Mouse (Mus musculus) cerebellum, adult 2 months (tissue): ENCODE results near the gene Akap8. TPM values are rescaled to one million over a fixed set of nuclear protein-coding genes. Genes with fewer than 3 reads are reported as not detected.

Experiments used
- DNase-seq, 2 experiments: peaks; one replicate each; pipeline ENCODE4 v3.0.0; 2021
- H3K27ac ChIP-seq: fragments of 200-500 bp; 2 replicates; pipeline ENCODE4 v1.5.1; 2012; ENCODE audit warnings: low read length, control low read depth, inconsistent platforms; ENCODE audit not compliant: insufficient read depth
- H3K27me3 ChIP-seq: fragments of 200-500 bp; 2 replicates; pipeline ENCODE4 v1.6.1; 2012; ENCODE audit warnings: inconsistent platforms, mild to moderate bottlenecking, low read length, moderate library complexity; ENCODE audit not compliant: control insufficient read depth, insufficient read depth
- H3K4me1 ChIP-seq: fragments of 200-500 bp; 2 replicates; pipeline ENCODE4 v1.6.1; 2011; ENCODE audit warnings: low read length; ENCODE audit not compliant: control insufficient read depth, insufficient read depth
- H3K4me3 ChIP-seq: fragments of 200-500 bp; replicated peaks from 2 replicates; pipeline ENCODE3; 2011; ENCODE audit warnings: mild to moderate bottlenecking, low read depth, low read length, control low read depth; ENCODE audit not compliant: insufficient read depth
- CTCF ChIP-seq: fragments of 200-500 bp; IDR thresholded peaks from 2 replicates; pipeline ENCODE4 v1.5.1; 2011; ENCODE audit warnings: low read depth, mild to moderate bottlenecking, control low read depth, low read length, moderate library complexity, borderline replicate concordance; ENCODE audit not compliant: insufficient read depth
- POLR2A ChIP-seq: fragments of 200-500 bp; IDR thresholded peaks from 2 replicates; pipeline ENCODE4 v1.6.1; 2011; ENCODE audit warnings: low read length, control low read depth, borderline replicate concordance; ENCODE audit not compliant: insufficient read depth
- WGBS: fragments of 180-500 bp; shearing (Covaris S2); methylation state at CpG from one replicate; pipeline ENCODE4 v1.1.7; 2018; 5-methylcytosine and 5-hydroxymethylcytosine counted together
- polyA plus RNA-seq: library from polyadenylated mRNA; depleted of rRNA; stranded (reverse); fragments of >200 nt; gene quantifications from 2 replicates; pipeline ENCODE4 v1.2.3, GENCODE M21; 2012

Akap8 gene
- polyA plus RNA-seq, 1 experiment: 117 TPM

DNA sequence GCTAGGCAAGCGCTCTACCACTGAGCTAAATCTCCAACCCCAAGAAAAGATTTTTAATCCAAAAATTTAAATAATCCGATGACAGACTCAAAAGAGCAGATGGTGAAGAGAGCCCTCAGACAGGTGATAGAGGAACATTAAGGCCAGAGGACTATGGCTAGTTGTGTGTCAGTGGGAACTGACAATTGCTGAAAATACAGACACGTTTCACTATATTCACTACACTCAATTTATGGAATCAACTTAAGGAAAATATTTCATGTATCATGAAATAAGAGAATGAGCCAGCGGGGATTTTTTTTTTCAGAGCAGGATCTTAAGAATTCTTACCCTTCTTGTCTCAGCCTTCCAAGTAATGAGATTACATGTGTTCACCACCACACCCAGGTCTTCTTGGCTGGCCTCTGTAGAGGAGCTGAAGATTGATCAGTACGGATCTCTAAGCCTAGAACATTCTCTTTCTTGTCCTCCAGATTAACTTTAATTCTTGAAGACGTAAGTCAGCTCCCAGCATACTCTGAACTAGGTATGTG is 35.8 kb downstream of the Akap8 start:
- Histone ChIP-seq H3K27me3 (no peaks in the 10 kb centered on the region), H3K27ac (peak overlapping the region; percentile 99), H3K4me3 (peak overlapping the region; percentile 91), H3K4me1 (peaks cover 2% of the 10 kb centered on the region; the same call in 1 of the 2 replicates)
- no peak for DNase-seq
- 34% methylated on average over 6 of the region's 6 CpGs for WGBS
- no peak for TF ChIP-seq POLR2A
- no peak for TF ChIP-seq CTCF

DNA sequence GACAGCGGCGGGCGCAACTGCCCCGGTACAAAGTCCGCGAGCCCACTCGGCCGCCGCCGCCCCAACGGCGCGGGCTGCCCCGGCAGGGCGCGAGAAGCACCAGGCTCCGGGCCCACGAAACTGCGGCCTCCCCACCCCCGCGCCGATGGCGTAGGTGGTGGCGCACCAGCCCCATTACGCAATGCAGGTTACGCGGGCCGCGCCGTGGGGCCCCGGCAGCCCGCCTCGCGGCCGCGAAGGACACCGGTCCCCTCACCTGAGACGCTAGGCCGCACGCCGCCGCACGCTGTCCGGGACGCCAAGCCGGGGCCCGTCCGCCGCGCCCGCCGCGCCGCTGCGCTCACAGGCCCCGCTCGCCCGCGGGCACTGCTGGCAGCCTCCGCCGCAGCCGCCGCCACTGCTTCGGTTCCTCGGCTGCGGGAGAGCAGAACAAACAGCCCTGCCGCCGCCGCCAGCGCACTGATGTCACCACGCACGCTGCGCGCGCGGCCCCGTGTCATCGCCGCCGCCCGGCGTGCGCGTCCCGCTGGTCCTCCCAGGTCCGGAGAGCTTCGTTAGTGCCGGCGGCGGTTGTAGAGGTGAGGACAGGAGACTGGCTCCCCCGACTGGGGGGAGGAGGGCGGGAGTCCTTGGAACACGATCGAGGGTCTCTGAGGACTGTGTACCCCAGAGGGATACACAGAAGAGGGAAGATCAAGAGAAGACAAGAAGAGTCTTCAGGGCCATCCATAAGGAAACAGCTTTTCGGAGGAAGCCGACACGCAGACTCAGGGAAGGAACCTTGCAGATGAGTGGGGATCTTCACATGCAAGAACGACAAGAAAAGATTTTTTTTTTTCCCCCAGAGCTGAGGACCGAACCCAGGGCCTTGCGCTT is 36.5 kb downstream of the Akap8 start, which contains the start of gene Brd4:
Gene Brd4, minus strand, starts transcription at position 461 of the 876 bp plus-strand sequence.
- TF ChIP-seq POLR2A (peak; percentile 95), CTCF (no peak; the same call in 1 of the 2 replicates)
- Histone ChIP-seq H3K4me3 (peak within 1 kb of the TSS; percentile 91), H3K27ac (peak within 1 kb of the TSS; percentile 99), H3K4me1 (peaks cover 6% of the 10 kb centered on the region; the same call in 1 of the 2 replicates), H3K27me3 (no peaks in the 10 kb centered on the region)
- DNase-seq: peak; percentile 94 to 97
- WGBS: under 1% methylated on average over 86 of the region's 100 CpGs

DNA sequence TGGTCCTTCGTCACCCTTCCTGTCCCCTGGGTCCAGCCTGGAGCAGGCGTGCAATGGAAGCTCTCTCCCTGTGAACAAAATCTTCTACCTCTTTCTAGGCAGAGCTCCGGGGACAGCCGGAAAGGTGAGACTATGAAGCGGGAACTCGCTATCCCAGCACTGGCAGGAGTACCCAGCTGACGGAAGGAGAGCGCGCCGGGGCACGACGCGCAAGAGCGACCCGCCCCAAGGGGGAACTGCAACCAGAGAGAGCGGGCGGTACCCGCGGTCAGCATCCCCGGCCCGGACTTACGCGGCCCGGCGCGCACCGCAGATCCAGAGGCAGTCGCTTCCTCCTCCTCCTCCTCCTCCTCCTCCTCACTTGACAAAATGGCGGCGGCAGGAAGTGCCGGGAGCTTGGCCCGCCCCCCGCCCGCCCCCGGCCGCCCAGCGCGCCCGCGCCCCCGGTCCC is 37.2 kb downstream of the Akap8 start:
- TF ChIP-seq POLR2A (no peak), CTCF (no peak)
- H3K4me3 ChIP-seq: peak overlapping the region; percentile 91
- H3K27ac ChIP-seq: peak overlapping the region; percentile 99
- peaks cover 8% of the 10 kb centered on the region for H3K4me1 ChIP-seq
- peak in 1 of 2 experiments; percentile 69 for DNase-seq
- no peaks in the 10 kb centered on the region for H3K27me3 ChIP-seq
- under 1% methylated on average over 32 of the region's 41 CpGs for WGBS

DNA sequence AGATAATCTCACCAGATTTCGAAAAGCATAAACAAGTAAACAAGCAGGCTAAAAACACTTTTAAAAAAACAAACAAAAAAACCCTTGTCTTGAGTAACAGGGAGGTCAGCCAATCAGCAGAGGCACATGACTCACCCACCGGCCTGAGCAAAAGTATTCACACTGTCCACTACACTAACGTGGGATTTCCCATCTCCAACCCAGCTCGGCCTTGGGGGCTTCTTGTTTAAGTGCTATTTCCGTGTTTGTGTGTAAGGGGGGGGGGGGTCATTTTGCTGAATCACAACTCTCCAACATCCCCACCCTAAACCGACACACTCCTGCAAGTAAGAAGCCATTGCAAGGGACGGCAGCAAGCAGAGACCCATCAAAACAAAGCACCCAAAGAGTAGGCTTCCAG is 37.7 kb downstream of the Akap8 start:
- WGBS: 7% methylated on average over 7 of the region's 7 CpGs
- TF ChIP-seq CTCF: no peak
- TF ChIP-seq POLR2A: no peak
- Histone ChIP-seq H3K4me3 (peak overlapping the region; percentile 91), H3K4me1 (peaks cover 9% of the 10 kb centered on the region), H3K27ac (peak overlapping the region; percentile 79), H3K27me3 (no peaks in the 10 kb centered on the region)
- DNase-seq: peak in 1 of 2 experiments; percentile 21

DNA sequence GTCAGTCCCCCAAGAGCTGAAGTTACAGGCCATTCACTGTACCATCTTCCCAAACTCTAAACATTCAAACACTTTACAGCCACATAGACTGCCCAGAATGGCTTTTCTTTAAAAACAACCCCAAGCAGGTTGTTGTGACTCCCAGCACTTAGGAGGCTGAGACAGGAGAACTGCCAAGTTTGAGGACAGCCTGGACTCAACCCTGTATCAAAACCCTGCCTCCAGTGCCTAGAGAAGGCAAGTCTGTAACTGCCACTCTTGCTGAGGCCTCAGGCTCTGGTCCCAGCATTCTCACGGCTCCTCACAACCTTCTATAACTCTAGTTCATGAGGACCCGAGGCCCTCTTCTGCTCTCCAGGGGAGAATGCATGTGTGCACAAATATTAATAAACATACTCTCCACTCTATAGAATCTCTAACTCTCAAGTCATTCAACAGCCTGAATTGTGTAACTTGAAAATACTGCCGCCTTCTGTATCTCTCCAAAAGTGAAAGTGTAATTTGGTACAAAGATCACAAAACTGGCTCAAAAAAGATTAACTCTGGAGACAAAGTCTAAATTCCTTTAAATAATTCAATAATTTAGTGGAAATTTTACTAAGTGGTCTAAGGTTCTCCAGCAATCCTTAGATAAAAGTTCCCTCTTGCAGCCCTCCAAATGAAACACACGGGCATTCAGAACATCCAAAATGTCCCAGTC is 39.3 kb downstream of the Akap8 start:
- H3K27ac ChIP-seq: no peak overlapping the region
- no peak overlapping the region for H3K4me3 ChIP-seq
- H3K27me3 ChIP-seq: no peaks in the 10 kb centered on the region
- no peak for DNase-seq
- no peak for TF ChIP-seq CTCF
- TF ChIP-seq POLR2A: no peak
- peaks cover 9% of the 10 kb centered on the region for H3K4me1 ChIP-seq
- WGBS: 51% methylated on average over 4 of the region's 4 CpGs

DNA sequence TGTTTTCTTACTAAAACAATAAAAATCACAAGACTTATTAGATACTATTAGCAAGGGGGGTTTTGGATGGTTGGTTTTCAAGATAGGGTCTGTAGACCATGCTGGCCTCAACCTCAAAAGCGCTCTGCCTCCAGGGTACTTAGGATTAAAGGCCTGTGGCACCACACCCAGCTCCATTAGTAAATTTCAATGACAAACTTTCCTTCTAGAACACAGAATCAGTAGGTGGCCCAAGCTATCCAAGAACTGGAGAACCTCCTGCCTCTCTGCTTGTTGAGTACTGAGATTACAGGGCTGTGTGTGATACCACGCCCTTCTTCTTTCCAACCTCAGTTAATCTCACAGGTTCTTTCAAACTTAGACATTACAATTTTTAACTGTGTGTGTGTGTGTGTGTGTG is 39.9 kb downstream of the Akap8 start:
- Histone ChIP-seq H3K4me3 (no peak overlapping the region), H3K27ac (no peak overlapping the region), H3K27me3 (no peaks in the 10 kb centered on the region), H3K4me1 (peaks cover 9% of the 10 kb centered on the region)
- TF ChIP-seq POLR2A (no peak), CTCF (no peak)
- WGBS: 93% methylated on average over 2 of the region's 2 CpGs
- DNase-seq: no peak

DNA sequence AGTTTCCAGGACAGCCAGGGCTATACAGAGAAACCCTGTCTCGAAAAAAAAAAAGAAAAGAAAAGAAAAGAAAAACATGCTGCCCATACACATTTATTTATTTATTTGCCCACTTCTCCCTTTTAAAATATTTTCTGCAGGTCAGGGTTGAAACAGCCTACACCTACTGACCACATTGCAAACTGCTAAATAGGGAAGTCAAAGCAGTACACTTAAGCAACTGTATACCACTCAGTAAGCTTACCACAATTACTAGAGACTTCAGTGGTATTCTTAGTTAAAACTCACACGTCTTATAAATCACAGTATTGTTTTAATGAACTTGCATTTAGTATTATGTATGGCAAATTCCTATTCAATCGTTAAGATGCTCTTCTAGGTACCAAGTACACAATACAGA is 40.5 kb downstream of the Akap8 start:
- TF ChIP-seq CTCF (no peak), POLR2A (no peak)
- WGBS: 77% methylated on average over 3 of the region's 3 CpGs
- no peak overlapping the region for H3K4me3 ChIP-seq
- no peak overlapping the region for H3K27ac ChIP-seq
- no peaks in the 10 kb centered on the region for H3K27me3 ChIP-seq
- no peak for DNase-seq
- H3K4me1 ChIP-seq: peaks cover 9% of the 10 kb centered on the region
